Mouse (Mus musculus): ENCODE results near the gene Dmrta1. TPM values are rescaled to one million over a fixed set of nuclear protein-coding genes. Genes with fewer than 3 reads are reported as not detected.

Dmrta1 gene
- polyA plus RNA-seq, 1 experiment, result 0.31 TPM

DNA sequence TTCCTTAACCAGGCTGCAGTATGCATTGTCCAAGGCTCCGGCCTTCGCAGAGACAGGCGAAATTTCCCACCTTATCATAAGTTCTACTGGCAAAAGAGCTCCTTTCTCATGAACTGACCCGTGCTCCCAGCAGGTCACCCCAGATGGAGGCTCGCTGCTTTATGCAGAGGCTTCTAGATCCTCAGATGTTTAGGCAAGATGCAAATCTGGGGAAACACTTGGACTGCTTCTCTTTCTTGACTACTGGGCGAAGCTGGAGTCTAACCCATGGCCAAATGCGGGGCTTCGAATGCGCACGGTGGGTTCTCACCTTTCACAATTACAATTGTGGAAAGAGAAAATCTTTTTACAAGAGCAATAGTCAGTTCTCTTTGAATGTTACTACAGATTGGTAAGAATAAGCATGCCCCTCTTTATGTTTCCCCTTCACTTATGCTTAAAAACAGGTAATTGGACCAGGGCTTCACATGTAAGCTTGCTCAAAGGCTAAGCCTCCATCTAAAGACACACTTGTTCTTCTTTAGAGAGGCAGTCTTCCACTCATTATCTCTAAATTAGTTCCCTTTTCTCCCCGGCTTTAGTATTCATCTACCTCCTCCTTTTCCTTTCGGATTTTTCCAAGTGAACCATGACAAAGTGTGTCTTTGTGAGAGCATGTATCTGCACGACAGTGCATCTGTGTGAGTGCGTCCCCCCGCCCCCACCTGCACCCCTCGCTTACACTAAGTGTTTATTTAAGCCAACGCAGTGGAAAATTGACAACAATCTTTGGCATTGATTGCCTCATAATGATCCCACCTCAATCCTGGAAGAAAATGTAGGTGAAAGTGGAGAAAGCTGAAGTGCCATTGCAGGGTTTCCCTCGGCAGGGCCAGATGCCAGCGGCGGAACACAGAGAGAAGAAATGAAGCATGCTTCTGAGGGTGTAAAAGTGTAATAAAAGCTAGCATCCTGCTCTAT is 28.6 kb upstream of the Dmrta1 start:
- Histone ChIP-seq H3K27ac (ENCODE audit: insufficient read depth, low read length) (no peak overlapping the region), H3K4me3 (ENCODE audit: low read depth, low read length) (no peak overlapping the region), H3K4me1 (ENCODE audit: control insufficient read depth, insufficient read depth, low read length) (no peaks in the 10 kb centered on the region), H3K27me3 (ENCODE audit: control insufficient read depth, insufficient read depth, low read length, poor library complexity, severe bottlenecking) (no peaks in the 10 kb centered on the region), H3K36me3 (ENCODE audit: control insufficient read depth, insufficient read depth, low read length, poor library complexity, severe bottlenecking) (no peaks in the 10 kb centered on the region), H3K9me3 (replicated peaks; ENCODE audit: control insufficient read depth, insufficient read depth, low read length, poor library complexity, severe bottlenecking) (no peaks in the 10 kb centered on the region), H3K9ac (ENCODE audit: low read depth, poor library complexity, severe bottlenecking) (no peak overlapping the region)
- no peak for TF ChIP-seq CTCF (IDR thresholded peaks at IDR 0.05; ENCODE audit: low read depth, low read length)
- TF ChIP-seq EP300 (IDR thresholded peaks at IDR 0.05; ENCODE audit: insufficient read depth, low read depth, low read length), result no peak
- no peak for TF ChIP-seq POLR2A (IDR thresholded peaks at IDR 0.05; ENCODE audit: insufficient read depth, low read length)

DNA sequence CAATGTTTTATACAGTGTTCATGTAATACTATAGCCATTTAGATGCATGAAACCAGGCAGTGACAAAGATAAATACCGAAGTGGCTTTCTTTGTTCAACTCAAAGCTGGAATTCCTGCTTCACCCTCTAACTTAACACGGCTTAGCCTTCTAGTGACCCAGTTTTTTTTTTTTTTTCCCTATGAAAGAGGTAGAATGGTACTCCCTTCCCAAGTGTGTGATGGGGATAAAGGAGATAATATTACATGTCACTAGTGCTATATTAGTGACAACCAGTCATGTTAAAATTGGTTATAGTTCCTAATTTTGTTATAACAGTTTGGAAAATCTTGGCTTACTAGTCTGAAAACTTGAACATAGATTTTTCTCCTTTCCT is 27.9 kb upstream of the Dmrta1 start:
- Histone ChIP-seq H3K36me3 (ENCODE audit: control insufficient read depth, insufficient read depth, low read length, poor library complexity, severe bottlenecking) (no peaks in the 10 kb centered on the region), H3K27ac (ENCODE audit: insufficient read depth, low read length) (no peak overlapping the region), H3K4me3 (ENCODE audit: low read depth, low read length) (no peak overlapping the region), H3K4me1 (ENCODE audit: control insufficient read depth, insufficient read depth, low read length) (no peaks in the 10 kb centered on the region), H3K27me3 (ENCODE audit: control insufficient read depth, insufficient read depth, low read length, poor library complexity, severe bottlenecking) (no peaks in the 10 kb centered on the region), H3K9me3 (replicated peaks; ENCODE audit: control insufficient read depth, insufficient read depth, low read length, poor library complexity, severe bottlenecking) (no peaks in the 10 kb centered on the region), H3K9ac (ENCODE audit: low read depth, poor library complexity, severe bottlenecking) (no peak overlapping the region)
- TF ChIP-seq POLR2A (IDR thresholded peaks at IDR 0.05; ENCODE audit: insufficient read depth, low read length) (no peak), EP300 (IDR thresholded peaks at IDR 0.05; ENCODE audit: insufficient read depth, low read depth, low read length) (no peak), CTCF (IDR thresholded peaks at IDR 0.05; ENCODE audit: low read depth, low read length) (no peak)

DNA sequence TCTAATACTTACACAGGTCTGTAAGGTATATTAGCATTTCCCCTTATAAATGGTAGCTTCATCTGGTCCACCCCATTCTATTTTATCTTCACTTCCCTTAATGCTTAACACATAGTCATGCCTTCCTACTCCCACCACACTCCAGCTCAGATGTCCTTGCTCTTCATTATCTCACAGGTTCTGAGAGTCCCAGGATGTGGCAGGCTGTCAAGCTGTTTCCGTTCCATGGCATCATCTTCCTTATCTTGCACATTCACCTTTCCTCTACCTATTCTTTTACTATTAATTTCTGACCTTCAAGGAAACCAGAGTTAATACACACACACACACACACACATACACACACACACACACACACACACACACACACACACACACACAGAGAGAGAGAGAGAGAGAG is 27.5 kb upstream of the Dmrta1 start:
- Histone ChIP-seq H3K27ac (ENCODE audit: insufficient read depth, low read length) (no peak overlapping the region), H3K9me3 (replicated peaks; ENCODE audit: control insufficient read depth, insufficient read depth, low read length, poor library complexity, severe bottlenecking) (no peaks in the 10 kb centered on the region), H3K36me3 (ENCODE audit: control insufficient read depth, insufficient read depth, low read length, poor library complexity, severe bottlenecking) (no peaks in the 10 kb centered on the region), H3K4me3 (ENCODE audit: low read depth, low read length) (no peak overlapping the region), H3K9ac (ENCODE audit: low read depth, poor library complexity, severe bottlenecking) (no peak overlapping the region), H3K4me1 (ENCODE audit: control insufficient read depth, insufficient read depth, low read length) (no peaks in the 10 kb centered on the region), H3K27me3 (ENCODE audit: control insufficient read depth, insufficient read depth, low read length, poor library complexity, severe bottlenecking) (no peaks in the 10 kb centered on the region)
- no peak for TF ChIP-seq CTCF (IDR thresholded peaks at IDR 0.05; ENCODE audit: low read depth, low read length)
- no peak for TF ChIP-seq EP300 (IDR thresholded peaks at IDR 0.05; ENCODE audit: insufficient read depth, low read depth, low read length)
- TF ChIP-seq POLR2A (IDR thresholded peaks at IDR 0.05; ENCODE audit: insufficient read depth, low read length), result no peak

DNA sequence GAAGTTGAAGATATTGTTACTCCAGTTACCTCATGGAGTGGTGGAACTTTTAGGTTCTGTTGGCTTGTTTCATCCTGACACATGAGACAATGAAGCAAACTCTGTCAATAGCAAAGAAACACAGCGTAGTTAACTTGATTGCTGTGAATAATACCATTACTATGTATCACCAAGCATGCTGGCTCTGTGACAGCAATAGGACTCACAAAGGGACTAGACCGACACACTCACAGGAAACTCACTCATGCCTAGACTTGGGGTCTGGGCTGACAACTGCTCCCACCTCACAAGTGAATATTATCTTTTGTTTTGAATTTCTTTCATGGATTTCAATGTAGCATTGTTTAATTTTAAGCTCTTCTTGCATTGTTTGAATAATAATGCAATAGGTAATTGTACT is 15.8 kb upstream of the Dmrta1 start:
- H3K4me1 ChIP-seq (ENCODE audit: control insufficient read depth, insufficient read depth, low read length), result no peaks in the 10 kb centered on the region
- no peak overlapping the region for H3K4me3 ChIP-seq (ENCODE audit: low read depth, low read length)
- H3K27me3 ChIP-seq (ENCODE audit: control insufficient read depth, insufficient read depth, low read length, poor library complexity, severe bottlenecking), result no peaks in the 10 kb centered on the region
- H3K36me3 ChIP-seq (ENCODE audit: control insufficient read depth, insufficient read depth, low read length, poor library complexity, severe bottlenecking), result no peaks in the 10 kb centered on the region
- H3K27ac ChIP-seq (ENCODE audit: insufficient read depth, low read length), result no peak overlapping the region
- TF ChIP-seq CTCF (IDR thresholded peaks at IDR 0.05; ENCODE audit: low read depth, low read length) (no peak), EP300 (IDR thresholded peaks at IDR 0.05; ENCODE audit: insufficient read depth, low read depth, low read length) (no peak), POLR2A (IDR thresholded peaks at IDR 0.05; ENCODE audit: insufficient read depth, low read length) (no peak)
- no peaks in the 10 kb centered on the region for H3K9me3 ChIP-seq (replicated peaks; ENCODE audit: control insufficient read depth, insufficient read depth, low read length, poor library complexity, severe bottlenecking)
- no peak overlapping the region for H3K9ac ChIP-seq (ENCODE audit: low read depth, poor library complexity, severe bottlenecking)

DNA sequence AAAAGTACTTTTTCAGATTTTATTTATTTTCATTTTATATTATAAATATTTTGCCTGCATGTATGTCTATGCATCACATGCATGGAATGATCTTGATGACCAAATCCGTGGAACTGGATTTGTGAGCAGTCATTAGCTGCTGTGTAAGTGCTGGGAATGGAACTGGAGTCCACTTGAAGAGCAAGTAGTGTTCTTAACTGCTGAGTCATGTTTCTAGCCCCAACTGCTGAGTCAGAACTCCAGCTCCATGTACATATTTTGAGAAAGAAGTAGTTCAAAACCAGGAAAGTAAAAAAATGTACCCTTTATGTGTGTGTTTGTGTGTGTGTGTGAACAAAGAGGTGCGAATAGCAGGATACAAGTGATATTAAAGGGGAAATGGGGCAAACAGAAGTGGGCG is 4.5 kb upstream of the Dmrta1 start:
- Histone ChIP-seq H3K27ac (ENCODE audit: insufficient read depth, low read length) (no peak overlapping the region), H3K9me3 (replicated peaks; ENCODE audit: control insufficient read depth, insufficient read depth, low read length, poor library complexity, severe bottlenecking) (peaks cover 3% of the 10 kb centered on the region; the same call in 1 of the 2 replicates), H3K4me1 (ENCODE audit: control insufficient read depth, insufficient read depth, low read length) (no peaks in the 10 kb centered on the region), H3K27me3 (ENCODE audit: control insufficient read depth, insufficient read depth, low read length, poor library complexity, severe bottlenecking) (no peaks in the 10 kb centered on the region), H3K4me3 (ENCODE audit: low read depth, low read length) (no peak overlapping the region), H3K36me3 (ENCODE audit: control insufficient read depth, insufficient read depth, low read length, poor library complexity, severe bottlenecking) (no peaks in the 10 kb centered on the region), H3K9ac (ENCODE audit: low read depth, poor library complexity, severe bottlenecking) (no peak overlapping the region)
- TF ChIP-seq POLR2A (IDR thresholded peaks at IDR 0.05; ENCODE audit: insufficient read depth, low read length) (no peak), CTCF (IDR thresholded peaks at IDR 0.05; ENCODE audit: low read depth, low read length) (no peak), EP300 (IDR thresholded peaks at IDR 0.05; ENCODE audit: insufficient read depth, low read depth, low read length) (no peak)

DNA sequence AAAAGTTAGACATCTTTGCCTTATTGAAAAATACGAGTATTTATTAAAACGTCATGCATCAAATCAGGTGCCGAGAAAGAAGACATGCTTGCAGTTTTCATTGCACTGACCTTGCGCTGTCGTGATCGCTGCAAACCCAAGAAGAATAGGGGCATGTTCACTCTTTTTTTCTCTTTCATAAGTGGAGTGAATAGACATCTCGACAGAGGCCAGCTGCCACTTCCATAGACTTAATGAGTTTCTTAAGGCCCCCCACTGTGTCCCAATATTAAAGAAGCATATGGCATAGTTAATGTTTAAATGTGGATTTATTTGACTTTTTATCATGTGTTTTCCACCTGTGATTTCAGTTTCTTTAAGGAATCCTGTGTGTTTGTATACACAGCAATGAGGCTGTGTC is 1.3 kb upstream of the Dmrta1 start:
- no peak overlapping the region for H3K4me3 ChIP-seq (ENCODE audit: low read depth, low read length)
- H3K4me1 ChIP-seq (ENCODE audit: control insufficient read depth, insufficient read depth, low read length), result no peaks in the 10 kb centered on the region
- H3K9me3 ChIP-seq (replicated peaks; ENCODE audit: control insufficient read depth, insufficient read depth, low read length, poor library complexity, severe bottlenecking), result no peaks in the 10 kb centered on the region
- no peaks in the 10 kb centered on the region for H3K27me3 ChIP-seq (ENCODE audit: control insufficient read depth, insufficient read depth, low read length, poor library complexity, severe bottlenecking)
- H3K9ac ChIP-seq (ENCODE audit: low read depth, poor library complexity, severe bottlenecking), result no peak overlapping the region
- H3K27ac ChIP-seq (ENCODE audit: insufficient read depth, low read length), result no peak overlapping the region
- TF ChIP-seq EP300 (IDR thresholded peaks at IDR 0.05; ENCODE audit: insufficient read depth, low read depth, low read length) (no peak), CTCF (IDR thresholded peaks at IDR 0.05; ENCODE audit: low read depth, low read length) (no peak), POLR2A (IDR thresholded peaks at IDR 0.05; ENCODE audit: insufficient read depth, low read length) (no peak)
- H3K36me3 ChIP-seq (ENCODE audit: control insufficient read depth, insufficient read depth, low read length, poor library complexity, severe bottlenecking), result no peaks in the 10 kb centered on the region

Measured in ES-Bruce4 (cell line).